Mouse (Mus musculus) left cerebral cortex, postnatal 25 days (tissue): Measurements from ENCODE around the gene Tor1aip1. TPM values are rescaled to one million over a fixed set of nuclear protein-coding genes. Genes with fewer than 3 reads are reported as not detected.
"Not testable (repeated sequence)": the region's sequence is repeated elsewhere in the genome, so short reads cannot be mapped to it uniquely, and the experiment has no call there.

ENCODE experiments used
- DNase-seq, 2 experiments: peaks; one replicate each; pipeline ENCODE4 v3.0.0; 2022; ENCODE audit warnings: low spot score in 2 of 2, mixed read lengths in 1 of 2
- intact Hi-C: fragments of 180-260 bp; cut with DNase I; formaldehyde crosslinking; loops from one replicate; pipeline ENCODE4 v1.15.1; 2025
- total RNA-seq, 2 experiments: library from RNA; stranded (reverse); gene quantifications; 2 replicates each; pipeline ENCODE4 v1.2.3; 2021

Gene Tor1aip1
- 10 to 100 TPM; 26.6 to 26.8 TPM for total RNA-seq

DNA sequence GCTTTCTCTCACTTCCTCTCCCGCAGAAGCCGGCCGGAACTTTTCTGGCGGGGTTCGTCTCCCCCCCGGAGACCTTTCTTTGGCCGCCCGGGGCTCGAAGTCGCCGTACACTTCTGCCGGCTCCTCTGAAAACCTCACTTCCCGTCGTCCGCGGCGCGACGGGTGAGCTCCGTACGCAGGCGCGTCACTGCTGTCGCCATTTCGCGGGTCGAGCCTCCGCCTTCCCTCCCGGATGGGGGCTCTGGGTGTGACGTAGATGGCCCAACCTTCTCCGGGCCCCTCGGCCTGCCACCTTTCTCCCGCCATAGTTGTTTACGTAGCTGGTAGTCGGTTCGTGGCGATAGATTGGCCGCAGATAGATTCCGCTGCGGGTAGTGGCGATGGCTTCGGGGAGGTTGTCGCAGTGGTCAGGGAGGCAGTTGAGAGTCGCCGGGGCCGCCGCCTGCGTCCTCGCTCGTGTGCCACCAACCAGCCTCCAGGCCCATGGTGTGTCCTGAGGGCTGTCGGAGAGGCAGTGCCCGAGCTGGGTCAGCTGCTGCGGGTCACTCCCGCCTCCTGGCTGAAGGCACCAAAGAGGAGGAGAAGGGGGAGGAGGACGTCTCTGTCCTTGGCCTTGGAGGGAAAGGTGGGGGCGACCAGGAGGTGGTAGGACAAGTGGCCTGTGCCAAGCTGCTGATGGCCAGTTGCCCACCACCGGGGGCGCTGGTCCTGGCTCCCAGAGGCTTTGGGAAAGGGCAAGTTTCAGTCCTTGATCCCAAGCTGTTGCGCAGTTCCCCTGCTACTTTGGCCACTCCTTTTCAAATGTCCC lies at the start of gene Tor1aip1:
Tor1aip1 (minus strand) TSS at position 551 of the 808 bp plus-strand sequence.
- peak; percentile 98 to 99 for DNase-seq
- intact Hi-C loops, result loop anchor here (1.0 kb wide), 1 partner anchor 63 kb away; the partner anchor contains the start of gene Cep350

DNA sequence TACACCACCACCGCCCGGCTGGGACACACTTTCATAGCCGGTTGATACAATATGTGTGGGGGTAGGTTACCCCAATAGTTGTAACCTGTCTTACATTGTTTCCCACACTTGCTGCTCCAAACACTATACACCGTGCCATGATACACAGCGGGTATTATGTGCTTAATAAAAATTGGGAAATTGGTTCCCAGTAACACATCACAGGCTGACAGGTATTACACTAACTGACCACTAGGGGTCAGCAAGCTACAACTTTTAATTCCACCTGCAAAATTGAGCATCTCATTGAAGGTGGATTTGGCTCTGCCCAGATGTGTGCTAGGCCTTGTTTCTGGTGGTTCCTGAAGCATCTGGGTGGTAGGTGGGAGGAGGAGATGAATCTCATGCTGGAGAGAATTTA lies 49.5 kb upstream of the Tor1aip1 start:
- intact Hi-C loops, result loop anchor here (2.0 kb wide), 3 partner anchors 143 to 455 kb away; no protein-coding TSS in a partner anchor
- peak; percentile 51 to 54 for DNase-seq

DNA sequence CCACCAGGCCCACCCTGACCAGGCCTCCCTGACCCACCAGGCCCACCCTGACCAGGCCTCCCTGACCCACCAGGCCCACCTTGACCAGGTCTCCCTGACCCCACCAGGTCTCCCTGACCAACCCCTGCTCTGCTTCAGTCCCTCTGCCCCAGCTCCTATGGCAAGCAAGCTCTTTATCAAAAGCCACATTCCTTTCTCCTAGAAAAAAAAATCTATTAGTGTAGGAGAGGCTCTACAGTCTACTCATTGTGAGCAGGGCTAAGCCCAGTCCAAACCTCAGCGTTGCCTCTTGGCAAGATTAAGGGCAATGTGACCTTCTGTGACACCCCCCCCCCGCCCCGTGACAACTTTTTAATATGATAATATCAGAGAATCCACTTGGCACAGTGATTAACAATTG lies 48.3 kb upstream of the Tor1aip1 start:
- intact Hi-C loops, result loop anchor here (2.0 kb wide), 1 partner anchor 456 kb away; no protein-coding TSS in a partner anchor
- DNase-seq, result no peak

DNA sequence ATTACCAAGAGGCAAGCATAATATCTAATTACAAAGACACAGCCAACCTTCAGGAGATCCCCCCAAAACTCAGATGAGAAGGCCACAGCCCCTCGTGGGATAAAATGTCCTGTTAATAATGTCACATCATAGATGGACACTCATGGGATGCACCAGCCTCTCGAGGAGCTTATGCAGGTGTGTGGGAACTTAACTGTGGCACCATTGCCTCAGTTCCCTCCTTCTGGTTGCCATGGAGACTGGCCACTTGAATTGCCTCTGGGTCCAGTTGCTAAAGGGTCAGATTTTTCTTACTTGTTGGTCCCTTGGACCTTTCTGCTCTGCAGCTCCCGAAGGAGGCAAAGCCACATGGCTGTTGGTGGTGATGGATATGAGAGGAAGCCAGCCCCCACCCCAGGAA lies 41.4 kb upstream of the Tor1aip1 start:
- no peak for DNase-seq
- intact Hi-C loops, result no loop called here

DNA sequence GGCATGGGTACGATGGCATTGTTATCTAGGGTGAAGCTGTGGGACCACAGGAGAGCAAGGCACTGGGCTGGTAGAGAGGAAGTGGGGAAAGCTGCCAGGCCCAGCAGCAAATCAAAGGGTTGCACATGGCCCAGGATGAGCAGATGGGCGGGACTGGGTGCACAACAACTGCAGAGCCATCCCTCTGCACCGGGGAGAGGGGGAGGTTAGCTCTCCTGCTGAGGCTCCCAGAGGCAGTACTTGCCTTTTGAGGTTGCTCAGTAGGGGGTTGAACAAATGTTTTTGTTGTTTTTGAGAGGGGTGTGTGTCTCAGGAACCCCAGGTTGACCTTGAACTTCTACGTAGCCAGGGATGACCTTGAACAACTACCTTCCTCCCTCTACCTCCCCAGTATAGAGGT lies 40.2 kb upstream of the Tor1aip1 start:
- intact Hi-C loops, result no loop called here
- DNase-seq, result no peak

- DNase-seq, result no peak
- intact Hi-C loops, result no loop called here
Measured at GRCm38 (mm10) chr1:156074575-156074974, 38.3 kb upstream of the Tor1aip1 start.

GRCm38 (mm10) chr1:156073169-156073821 lies 37.0 kb upstream of the Tor1aip1 start:
- no peak for DNase-seq
- intact Hi-C loops, result no loop called here

DNA sequence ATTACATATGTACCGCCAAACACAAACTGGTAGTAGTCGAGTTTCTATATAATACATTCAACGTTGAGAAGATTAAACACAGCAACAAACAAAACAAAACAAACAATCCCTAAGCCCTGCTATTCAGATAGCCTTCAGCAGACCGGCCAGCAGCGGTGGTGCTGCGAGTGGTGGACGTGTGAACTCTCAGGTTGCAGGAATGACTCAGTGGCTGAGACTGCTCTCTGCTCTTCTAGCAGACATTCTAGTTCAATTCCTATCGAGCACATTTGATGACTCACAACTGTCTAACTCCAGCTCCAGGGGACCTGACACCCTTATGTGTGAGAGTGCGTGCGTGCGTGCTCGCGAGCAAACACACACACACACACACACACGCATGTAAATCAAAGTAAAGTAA lies 33.8 kb upstream of the Tor1aip1 start:
- DNase-seq, result no peak
- intact Hi-C loops, result no loop called here

DNA sequence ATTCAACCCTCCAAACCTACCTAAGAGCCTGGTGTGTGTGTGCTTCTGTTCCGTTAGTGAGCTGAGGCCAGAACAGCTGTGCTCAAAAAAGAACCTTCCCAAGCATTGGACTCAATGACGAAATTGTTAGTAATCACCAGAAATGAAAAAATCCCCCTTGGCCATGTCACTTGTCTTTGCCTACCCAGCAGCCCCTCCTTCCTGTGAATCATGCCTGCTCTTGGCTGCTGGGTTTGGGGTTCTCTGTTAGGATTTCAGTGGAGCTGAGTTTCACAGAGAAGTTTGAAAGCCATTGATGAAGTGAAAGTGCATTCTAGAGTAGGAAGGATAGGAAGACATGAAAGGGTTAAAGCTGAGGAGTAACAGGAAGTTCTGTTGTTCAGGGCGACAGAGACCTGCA lies 29.9 kb upstream of the Tor1aip1 start:
- intact Hi-C loops, result no loop called here
- no peak for DNase-seq

DNA sequence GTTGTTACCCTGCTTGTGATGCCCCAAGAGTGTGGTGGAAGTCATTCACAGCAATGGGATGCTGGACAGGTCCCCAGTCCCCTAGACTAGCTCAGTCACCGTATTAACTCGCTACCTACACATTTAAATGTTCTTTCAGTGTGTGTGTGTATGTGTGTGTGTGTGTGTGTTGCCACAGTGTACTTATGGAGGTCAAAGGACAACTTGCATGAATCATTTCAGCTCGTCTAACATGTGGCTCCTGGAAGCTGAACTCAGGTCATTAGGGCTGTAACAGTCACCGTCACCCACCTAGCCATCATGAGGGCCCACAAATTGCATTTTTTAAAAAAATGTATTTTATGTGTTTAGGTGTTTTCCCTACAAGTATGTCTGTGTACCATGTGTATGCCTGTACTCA lies 25.9 kb upstream of the Tor1aip1 start:
- intact Hi-C loops, result no loop called here
- no peak for DNase-seq

DNA sequence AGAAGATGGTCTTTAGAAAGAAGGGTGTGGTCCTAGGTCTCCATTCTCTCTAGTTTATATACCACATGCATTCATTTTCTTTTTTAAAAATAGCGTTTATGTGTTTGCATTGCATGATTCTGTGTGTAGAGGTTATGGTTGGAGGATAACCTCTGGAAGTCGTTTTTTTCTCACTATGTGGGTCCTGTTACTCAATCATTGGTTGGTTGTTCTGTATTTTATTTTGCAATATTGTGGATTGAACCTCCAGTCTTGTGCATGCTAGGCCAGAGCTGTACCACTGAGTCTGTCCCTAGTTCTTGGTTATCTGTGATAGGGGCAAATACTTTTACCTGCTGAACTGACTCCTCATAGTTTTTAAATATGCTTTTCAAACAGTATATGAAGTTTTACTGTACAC lies 21.9 kb upstream of the Tor1aip1 start:
- intact Hi-C loops, result no loop called here
- DNase-seq, result no peak

- DNase-seq, result no peak
- intact Hi-C loops, result no loop called here
Measured at GRCm38 (mm10) chr1:156046688-156047087, 10.4 kb upstream of the Tor1aip1 start.

DNA sequence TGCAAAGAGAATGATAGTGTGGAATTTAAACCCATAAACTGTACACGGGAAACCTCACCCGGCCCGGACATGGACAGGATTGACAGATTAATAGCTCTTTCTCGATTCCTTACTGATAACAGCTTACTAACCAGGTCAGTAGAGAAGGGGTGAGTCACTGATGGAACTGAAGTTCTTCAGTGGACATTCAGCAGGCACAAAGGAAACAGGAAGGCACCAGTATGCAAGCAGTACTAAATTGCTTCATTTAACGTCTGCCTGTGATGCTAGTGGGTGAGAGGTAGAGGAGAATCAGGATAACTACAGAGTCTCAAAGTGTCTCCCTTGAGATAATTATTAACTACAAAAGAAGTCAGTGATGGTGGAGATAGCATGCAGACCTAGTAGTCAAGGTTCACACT lies 7.9 kb upstream of the Tor1aip1 start:
- DNase-seq, result no peak
- intact Hi-C loops, result no loop called here

- peak; percentile 41 to 60 for DNase-seq
- intact Hi-C loops, result no loop called here
Measured at GRCm38 (mm10) chr1:156043027-156043426, 6.7 kb upstream of the Tor1aip1 start.

GRCm38 (mm10) chr1:156042481-156042880 lies 6.2 kb upstream of the Tor1aip1 start:
- intact Hi-C loops, result no loop called here
- no peak for DNase-seq

DNA sequence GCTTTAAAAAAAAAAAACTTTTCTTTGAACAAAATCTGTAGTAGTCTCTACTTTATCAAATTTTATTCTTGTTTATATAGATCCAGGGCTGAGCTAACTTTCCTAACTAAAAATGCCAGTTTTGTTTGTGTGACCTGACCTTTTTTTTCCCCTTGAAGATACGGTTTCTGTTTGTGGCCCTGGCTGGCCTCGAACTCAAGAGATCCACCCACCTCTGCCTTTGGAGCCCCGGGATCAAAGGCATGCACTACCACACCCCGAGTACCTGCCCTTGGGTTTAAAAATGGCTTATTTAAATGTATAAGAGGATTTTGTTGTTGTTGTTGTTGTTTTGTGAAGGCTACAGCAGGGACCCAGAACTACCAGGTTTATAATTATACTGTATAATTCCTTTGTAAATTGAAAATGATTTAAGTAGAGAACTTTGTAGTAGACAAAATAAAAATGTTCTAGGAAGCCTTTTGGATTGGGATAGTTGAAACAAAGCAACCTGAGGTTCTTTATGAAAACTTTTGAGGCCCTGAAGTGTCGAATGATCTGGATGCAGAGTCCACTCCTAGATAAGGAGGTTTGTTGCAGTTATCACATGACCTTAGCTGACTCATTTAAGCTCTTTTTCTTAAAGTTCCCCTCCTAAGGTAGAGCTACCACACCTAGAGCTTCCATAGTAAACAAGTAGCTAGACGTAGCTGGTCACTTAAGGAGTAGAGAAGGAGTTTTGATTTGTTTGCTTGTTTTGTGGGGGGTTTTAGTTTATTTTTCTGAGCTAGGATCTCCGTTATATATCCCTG lies 5.4 kb upstream of the Tor1aip1 start:
- no peak for DNase-seq
- intact Hi-C loops, result loop anchor here (2.0 kb wide), 1 partner anchor 517 kb away; the partner anchor contains the start of gene Abl2

GRCm38 (mm10) chr1:156040731-156041401 lies 4.6 kb upstream of the Tor1aip1 start:
- intact Hi-C loops, result loop anchor here (2.0 kb wide), 1 partner anchor 518 kb away; the partner anchor contains the start of gene Abl2
- DNase-seq, result peak; percentile 89 to 95

GRCm38 (mm10) chr1:156039989-156040388 lies 3.7 kb upstream of the Tor1aip1 start:
- intact Hi-C loops, result loop anchor here (2.0 kb wide), 1 partner anchor 519 kb away; the partner anchor contains the start of gene Abl2
- not testable (repeated sequence) for DNase-seq

DNA sequence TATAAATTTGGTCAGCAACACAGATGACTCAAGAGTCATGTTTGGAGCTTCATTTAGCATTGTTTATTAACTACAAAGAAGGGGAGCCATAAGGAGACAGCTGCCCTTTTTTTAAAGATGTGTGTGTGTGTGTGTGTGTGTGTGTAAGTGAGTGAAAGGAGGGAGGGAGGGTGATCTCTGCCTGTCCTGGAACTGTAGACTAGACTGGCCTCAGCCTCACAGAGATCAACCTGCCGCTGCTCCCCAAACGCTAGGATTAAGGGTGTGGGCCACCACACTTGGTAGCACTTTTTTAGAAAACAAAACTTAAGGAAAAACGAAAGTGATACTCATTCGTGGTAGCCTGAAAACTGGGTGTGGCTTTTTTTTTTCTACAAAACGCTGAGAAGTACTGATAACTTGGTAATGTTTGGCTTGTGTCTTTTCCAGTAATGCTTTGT lies 884 bp upstream of the Tor1aip1 start:
- DNase-seq, result no peak
- intact Hi-C loops, result no loop called here
